Mouse (Mus musculus) heart, postnatal 0 days (tissue): Measurements from ENCODE around the gene Ankfn1. TPM values are rescaled to one million over a fixed set of nuclear protein-coding genes. Genes with fewer than 3 reads are reported as not detected.

Experiments used
- ATAC-seq: fragments of 200-750 bp; cut with Nextera tagmentation; 2 replicates; pipeline ENCODE4 v1.8.0; 2017; ENCODE audit warnings: low read depth, moderate number of reproducible peaks, moderate library complexity; ENCODE audit not compliant: insufficient read depth
- DNase-seq: peaks from one replicate; pipeline ENCODE4 v3.0.0-alpha.2; 2016; ENCODE audit warnings: low spot score
- H3K27ac ChIP-seq: fragments of 300-500 bp; sonication (generic); 2 replicates; pipeline ENCODE4 v1.5.1; 2014; ENCODE audit warnings: low read depth, mild to moderate bottlenecking
- H3K27me3 ChIP-seq: fragments of 300-500 bp; sonication (generic); 2 replicates; pipeline ENCODE4 v1.6.1; 2014; ENCODE audit warnings: low read length, mixed read lengths; ENCODE audit not compliant: control insufficient read depth, insufficient read depth
- H3K36me3 ChIP-seq: fragments of 300-500 bp; sonication (generic); replicated peaks from 2 replicates; pipeline ENCODE4 v1.6.1; 2014; ENCODE audit warnings: low read length, mixed read lengths; ENCODE audit not compliant: control insufficient read depth, insufficient read depth
- H3K4me1 ChIP-seq: fragments of 300-500 bp; sonication (generic); 2 replicates; pipeline ENCODE4 v1.6.1; 2014; ENCODE audit warnings: antibody characterized with exemption; ENCODE audit not compliant: control insufficient read depth, insufficient read depth
- H3K4me2 ChIP-seq: fragments of 300-500 bp; sonication (generic); 2 replicates; pipeline ENCODE4 v1.6.1; 2014; ENCODE audit warnings: low read depth, mild to moderate bottlenecking, low read length, moderate library complexity
- H3K4me3 ChIP-seq: fragments of 300-500 bp; sonication (generic); 2 replicates; pipeline ENCODE4 v1.5.1; 2014; ENCODE audit warnings: low read depth, low read length
- H3K9ac ChIP-seq: fragments of 300-500 bp; sonication (generic); replicated peaks from 2 replicates; pipeline ENCODE4 v1.6.1; 2014; ENCODE audit warnings: low read depth, low read length, mixed read lengths
- H3K9me3 ChIP-seq: fragments of 300-500 bp; sonication (generic); replicated peaks from 2 replicates; pipeline ENCODE4 v1.6.1; 2016; ENCODE audit warnings: low read length; ENCODE audit not compliant: control insufficient read depth
- CTCF ChIP-seq: IDR thresholded peaks from 2 replicates; pipeline ENCODE4 v1.5.1; 2016; ENCODE audit warnings: antibody characterized with exemption, control low read depth, low read depth
- EP300 ChIP-seq: IDR thresholded peaks from 2 replicates; pipeline ENCODE4 v1.6.1; 2016; ENCODE audit warnings: antibody characterized with exemption, low read depth
- WGBS: fragments of 180-500 bp; shearing (Covaris S2); extraction: QIAGEN DNeasy Blood & Tissue Kit; methylation state at CpG from one replicate; pipeline ENCODE4 v1.1.7; 2014; 5-methylcytosine and 5-hydroxymethylcytosine counted together
- polyA plus RNA-seq: library from polyadenylated mRNA; unstranded; fragments of >200 nt; fragmentation: Nextera tagmentation; extraction: Ambion mirVana; gene quantifications from 2 replicates; pipeline ENCODE4 v1.2.1, GENCODE M21; 2015
- total RNA-seq: library from RNA; depleted of rRNA; stranded (reverse); fragments of >200 nt; gene quantifications from 2 replicates; pipeline ENCODE4 v1.2.3, GENCODE M21; 2014; ENCODE audit warnings: low replicate concordance; rRNA removed

Gene Ankfn1
- total and polyA plus RNA-seq, 2 experiments from 2014 or later, result not detected

DNA sequence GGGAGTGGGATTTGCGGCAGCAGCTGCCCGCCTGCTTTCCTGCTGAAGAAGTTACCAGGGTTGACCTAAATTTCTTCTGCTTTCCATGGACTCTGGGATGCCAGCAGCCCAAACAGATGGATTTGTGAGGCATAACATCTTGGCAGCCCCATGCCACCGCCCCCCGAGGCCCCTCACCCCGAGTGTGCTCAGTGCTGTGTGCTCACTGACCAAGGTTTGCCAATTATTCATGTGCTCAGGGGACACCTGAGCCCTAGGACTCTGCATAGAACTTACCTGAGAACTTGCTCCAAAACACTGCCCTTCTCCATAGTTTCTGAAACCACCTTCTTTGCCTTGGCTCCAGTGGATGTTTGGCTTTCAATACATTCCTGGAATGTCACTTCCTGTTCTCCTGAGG lies 421.4 kb downstream of the Ankfn1 start:
- Histone ChIP-seq H3K4me2 (no peak overlapping the region), H3K4me3 (no peak overlapping the region), H3K9me3 (no peaks in the 10 kb centered on the region), H3K36me3 (no peaks in the 10 kb centered on the region), H3K27ac (no peak overlapping the region), H3K27me3 (no peaks in the 10 kb centered on the region), H3K9ac (no peak overlapping the region), H3K4me1 (no peaks in the 10 kb centered on the region)
- 46% methylated on average over 5 of the region's 5 CpGs for WGBS
- no peak for TF ChIP-seq EP300
- no peak for TF ChIP-seq CTCF
- DNase-seq (no peak), ATAC-seq (no peak)

DNA sequence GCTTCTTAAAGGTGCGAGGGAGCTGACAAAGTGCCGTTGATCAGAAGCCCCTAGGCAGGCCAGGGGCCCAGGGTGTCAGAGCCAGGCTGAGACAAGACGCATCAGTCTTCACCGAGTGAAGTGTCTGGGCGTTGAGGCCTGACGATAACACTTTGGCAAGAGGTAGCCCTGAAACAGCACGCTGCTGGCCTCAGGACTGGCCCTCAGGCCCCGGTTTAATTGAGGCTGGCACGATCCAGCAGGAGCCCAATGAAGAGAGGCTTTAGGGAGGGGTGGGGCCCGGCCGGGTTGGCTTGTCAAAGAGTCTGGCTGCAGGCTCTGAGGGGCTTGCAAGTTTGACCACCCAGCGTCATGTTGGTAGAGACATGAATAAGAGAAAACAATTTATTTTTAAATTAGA lies 437.2 kb downstream of the Ankfn1 start:
- 31% methylated on average over 12 of the region's 12 CpGs for WGBS
- TF ChIP-seq CTCF, result no peak
- TF ChIP-seq EP300, result no peak
- ATAC-seq, result no peak
- no peak for DNase-seq
- H3K27ac ChIP-seq, result no peak overlapping the region
- H3K4me2 ChIP-seq, result no peak overlapping the region
- no peaks in the 10 kb centered on the region for H3K36me3 ChIP-seq
- no peaks in the 10 kb centered on the region for H3K9me3 ChIP-seq
- no peaks in the 10 kb centered on the region for H3K4me1 ChIP-seq
- H3K27me3 ChIP-seq, result no peaks in the 10 kb centered on the region
- no peak overlapping the region for H3K4me3 ChIP-seq
- H3K9ac ChIP-seq, result no peak overlapping the region

Other genes starting within 250 kb of the Ankfn1 start
- gene Pctp, start 225.2 kb upstream of the Ankfn1 start, total RNA-seq, result 5.1 and 5.6 TPM in 2 replicates
- 5.7 and 6.5 TPM in 2 replicates for gene Pctp, start 225.2 kb upstream of the Ankfn1 start, polyA plus RNA-seq